ENCODE assay signal across 11 mouse cellular contexts in the genomic region with DNA sequence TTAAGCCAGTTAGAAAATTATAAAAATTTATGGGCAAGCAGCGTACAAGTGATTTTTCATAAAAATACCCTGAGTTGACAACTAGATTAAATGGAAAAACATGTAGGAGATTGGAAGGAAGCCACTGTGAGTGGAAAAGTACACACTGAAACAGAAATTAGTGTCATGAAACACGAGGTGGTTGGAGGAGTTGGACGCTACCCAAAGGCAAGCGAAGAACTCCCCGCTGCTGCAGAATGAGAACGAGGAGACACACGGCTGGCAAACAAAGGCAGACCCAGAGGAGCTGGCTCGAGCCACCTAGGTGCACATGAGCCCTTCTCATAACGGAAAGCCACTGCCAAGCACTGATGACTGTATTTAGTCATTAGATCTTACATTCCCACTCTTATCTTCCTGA.
A peak's percentile ranks its signal among the peaks of the same experiment; 100 is the strongest.
DNase-seq lines count a peak whose midpoint lies in the region; ATAC-seq and TF ChIP-seq lines count a peak whose summit lies in the region.
"Had no signal": no experiment of that assay in that cellular context is flagged by ENCODE, and none has a peak within 500 bp of the region (broad histone marks: within the 10 kb centered on the region; RNA-seq: fewer than 3 reads in every experiment).

No protein-coding gene starts in this region.

- 54% methylated on average over 9 of the region's 9 CpGs for WGBS in kidney, embryonic 15.5 days
- WGBS in liver, postnatal 0 days (ENCODE audit: insufficient replicate concordance): 74% methylated on average over 9 of the region's 9 CpGs

- no peak for TF ChIP-seq CTCF in left cerebral cortex, adult 2 months (IDR thresholded peaks at IDR 0.05)
- TF ChIP-seq CTCF in liver, postnatal 0 days (IDR thresholded peaks at IDR 0.05; ENCODE audit: low read depth): no peak

- peak; percentile 8 for DNase-seq in kidney, adult 18-20 months
- DNase-seq in cerebellum, postnatal 36 days: peak; percentile 17 to 29
- peak; percentile 41 to 56 for DNase-seq in heart, postnatal 10 days
- peak; percentile 44 to 56 for DNase-seq in left cerebral cortex, adult 2 months (ENCODE audit: extremely low spot score in 1 of 2, low spot score in 2 of 2)
- DNase-seq in right cerebral cortex, postnatal 10 days (ENCODE audit: low spot score in 2 of 2): peak; percentile 78 to 79
- no peak for DNase-seq in liver, postnatal 0 days
- no peak for DNase-seq in embryo, embryonic 9.5 days (ENCODE audit: extremely low spot score)

- no peak overlapping the region for H3K4me2 ChIP-seq in kidney, embryonic 15.5 days
- H3K4me2 ChIP-seq in liver, postnatal 0 days (ENCODE audit: low read depth, low read length): no peak overlapping the region
- H3K4me2 ChIP-seq: embryonic facial prominence, embryonic 12.5 days had no signal

- 0 out of 2 replicates have a peak, but pooled peaks cover 3% of the 10 kb centered on the region for H3K4me1 ChIP-seq in kidney, embryonic 15.5 days
- no peaks in the 10 kb centered on the region for H3K4me1 ChIP-seq in liver, postnatal 0 days (ENCODE audit: insufficient read depth)
- H3K4me1 ChIP-seq: megakaryocyte, embryonic 14.5 days had no signal

- H3K27ac ChIP-seq in kidney, embryonic 15.5 days: no peak overlapping the region
- no peak overlapping the region for H3K27ac ChIP-seq in left cerebral cortex, adult 2 months
- no peak overlapping the region for H3K27ac ChIP-seq in liver, postnatal 0 days (ENCODE audit: low read depth)
- H3K27ac ChIP-seq: embryonic facial prominence, embryonic 12.5 days had no signal

- no peaks in the 10 kb centered on the region for H3K9me3 ChIP-seq in kidney, embryonic 15.5 days (replicated peaks)
- no peaks in the 10 kb centered on the region for H3K9me3 ChIP-seq in liver, postnatal 0 days (ENCODE audit: low read length)
- H3K9me3 ChIP-seq: embryonic facial prominence, embryonic 12.5 days; G1E; megakaryocyte, embryonic 14.5 days had no signal

- intact Hi-C loops in heart, postnatal 10 days (cut with DNase I): loop anchor here (10.0 kb wide), 1 partner anchor 240 kb away; no protein-coding TSS in a partner anchor
- intact Hi-C loops in left cerebral cortex, adult 2 months (cut with DNase I): loop anchor here (2.0 kb wide), 1 partner anchor 28 kb away; no protein-coding TSS in a partner anchor

- no peak overlapping the region for H3K4me3 ChIP-seq in kidney, embryonic 15.5 days (replicated peaks)
- no peak overlapping the region for H3K4me3 ChIP-seq in left cerebral cortex, adult 2 months
- H3K4me3 ChIP-seq in liver, postnatal 0 days (ENCODE audit: low read depth, low read length): no peak overlapping the region
- H3K4me3 ChIP-seq: embryonic facial prominence, embryonic 12.5 days; megakaryocyte, embryonic 14.5 days had no signal

- no peaks in the 10 kb centered on the region for H3K27me3 ChIP-seq in kidney, embryonic 15.5 days
- H3K27me3 ChIP-seq in liver, postnatal 0 days (ENCODE audit: insufficient read depth, low read length): 0 out of 2 replicates have a peak, but pooled peaks cover 4% of the 10 kb centered on the region
- H3K27me3 ChIP-seq: embryonic facial prominence, embryonic 12.5 days; megakaryocyte, embryonic 14.5 days had no signal

- no peak overlapping the region for H3K9ac ChIP-seq in kidney, embryonic 15.5 days
- no peak overlapping the region for H3K9ac ChIP-seq in liver, postnatal 0 days (replicated peaks)
- H3K9ac ChIP-seq: embryonic facial prominence, embryonic 12.5 days had no signal

- TF ChIP-seq EP300 in liver, postnatal 0 days (IDR thresholded peaks at IDR 0.05; ENCODE audit: low read depth): no peak

- no peak for ATAC-seq in kidney, embryonic 15.5 days (replicated peaks; ENCODE audit: low FRiP score)
- ATAC-seq in liver, postnatal 0 days: no peak

- no peaks in the 10 kb centered on the region for H3K36me3 ChIP-seq in kidney, embryonic 15.5 days
- H3K36me3 ChIP-seq in liver, postnatal 0 days (replicated peaks; ENCODE audit: insufficient read depth, low read length): no peaks in the 10 kb centered on the region
- H3K36me3 ChIP-seq: embryonic facial prominence, embryonic 12.5 days; G1E had no signal

Comparison
In these comparisons a context has a peak if more than half of its experiments do, and no peak if none do; other contexts are left out.
1. DNase-seq: peak in kidney, adult 18-20 months (single experiment), cerebellum, postnatal 36 days (2 of 2), heart, postnatal 10 days (2 of 2), left cerebral cortex, adult 2 months (2 of 2) and right cerebral cortex, postnatal 10 days (2 of 2); none in liver, postnatal 0 days (single experiment) and embryo, embryonic 9.5 days (single experiment).